Mouse (Mus musculus) lung, embryonic 16.5 days (tissue): ENCODE measurements around the gene Dll4. TPM values are rescaled to one million over a fixed set of nuclear protein-coding genes. Genes with fewer than 3 reads are reported as not detected.

ENCODE experiments used
- ATAC-seq: fragments of 200-750 bp; cut with Nextera tagmentation; 2 replicates; pipeline ENCODE4 v1.8.0; 2017; ENCODE audit warnings: low read depth, mild to moderate bottlenecking, moderate library complexity
- H3K27ac ChIP-seq: fragments of 300-500 bp; sonication (generic); 2 replicates; pipeline ENCODE4 v1.5.1; 2014; ENCODE audit warnings: mild to moderate bottlenecking, control low read depth, low read length
- H3K27me3 ChIP-seq: fragments of 300-500 bp; sonication (generic); 2 replicates; pipeline ENCODE4 v1.6.1; 2014; ENCODE audit warnings: low read depth, low read length, mixed read lengths; ENCODE audit not compliant: control insufficient read depth, insufficient read depth
- H3K36me3 ChIP-seq: fragments of 300-500 bp; sonication (generic); 2 replicates; pipeline ENCODE4 v1.6.1; 2014; ENCODE audit warnings: low read length; ENCODE audit not compliant: control insufficient read depth, insufficient read depth
- H3K4me1 ChIP-seq: fragments of 300-500 bp; sonication (generic); replicated peaks from 2 replicates; pipeline ENCODE4 v1.6.1; 2014; ENCODE audit warnings: low read length, mixed read lengths; ENCODE audit not compliant: control insufficient read depth, insufficient read depth
- H3K4me2 ChIP-seq: fragments of 300-500 bp; sonication (generic); 2 replicates; pipeline ENCODE4 v1.6.1; 2014; ENCODE audit warnings: low read depth, low read length, control low read depth
- H3K4me3 ChIP-seq: fragments of 300-500 bp; sonication (generic); 2 replicates; pipeline ENCODE4 v1.5.1; 2014; ENCODE audit warnings: mild to moderate bottlenecking, low read length, control low read depth
- H3K9ac ChIP-seq: fragments of 300-500 bp; sonication (generic); 2 replicates; pipeline ENCODE4 v1.6.1; 2014; ENCODE audit warnings: low read length, control low read depth
- H3K9me3 ChIP-seq: fragments of 300-500 bp; sonication (generic); 2 replicates; pipeline ENCODE4 v1.6.1; 2016; ENCODE audit warnings: low read length; ENCODE audit not compliant: control insufficient read depth
- WGBS: fragments of 180-500 bp; shearing (Covaris S2); extraction: QIAGEN DNeasy Blood & Tissue Kit; methylation state at CpG from one replicate; pipeline ENCODE4 v1.1.7; 2014; 5-methylcytosine and 5-hydroxymethylcytosine counted together
- polyA plus RNA-seq: library from polyadenylated mRNA; unstranded; fragments of >200 nt; fragmentation: Nextera tagmentation; extraction: Ambion mirVana; gene quantifications from 2 replicates; pipeline ENCODE4 v1.2.1, GENCODE M21; 2015

Gene Dll4
- polyA plus RNA-seq, 1 experiment from 2014 or later: 14.6 TPM

- no peaks in the 10 kb centered on the region; the same call in 1 of the 2 replicates for H3K36me3 ChIP-seq
- H3K4me2 ChIP-seq: peak overlapping the region; percentile 84
- H3K9ac ChIP-seq: peak overlapping the region; percentile 76
- peak; percentile 90 for ATAC-seq
- peak overlapping the region; percentile 84 for H3K27ac ChIP-seq
- H3K4me1 ChIP-seq: peaks cover 19% of the 10 kb centered on the region
- H3K9me3 ChIP-seq: no peaks in the 10 kb centered on the region
- no peaks in the 10 kb centered on the region for H3K27me3 ChIP-seq
- peak overlapping the region; percentile 62 for H3K4me3 ChIP-seq
- 6% methylated on average over 49 of the region's 60 CpGs for WGBS
Observed at GRCm38 (mm10) chr2:119337425-119338265, 12.1 kb downstream of the Dll4 start.

GRCm38 (mm10) chr2:119344537-119345138, 19.1 kb downstream of the Dll4 start:
- Histone ChIP-seq H3K9ac (no peak overlapping the region), H3K4me3 (no peak overlapping the region), H3K27me3 (no peaks in the 10 kb centered on the region), H3K36me3 (no peaks in the 10 kb centered on the region), H3K9me3 (no peaks in the 10 kb centered on the region), H3K27ac (peak overlapping the region; percentile 27; the same call in 1 of the 2 replicates), H3K4me2 (no peak overlapping the region), H3K4me1 (no peaks in the 10 kb centered on the region)
- 29% methylated on average over 6 of the region's 6 CpGs for WGBS
- ATAC-seq: no peak

- H3K27me3 ChIP-seq: peaks cover 7% of the 10 kb centered on the region
- WGBS: 5% methylated on average over 58 of the region's 58 CpGs
- H3K27ac ChIP-seq: no peak within 1 kb of the TSS
- H3K4me1 ChIP-seq: peaks cover 6% of the 10 kb centered on the region; the same call in 1 of the 2 replicates
- no peaks in the 10 kb centered on the region for H3K36me3 ChIP-seq
- peak; percentile 94 for ATAC-seq
- H3K9ac ChIP-seq: peak within 1 kb of the TSS; percentile 68
- H3K4me3 ChIP-seq: peak within 1 kb of the TSS; percentile 61
- H3K4me2 ChIP-seq: peak within 1 kb of the TSS; percentile 75
- no peaks in the 10 kb centered on the region for H3K9me3 ChIP-seq
Observed at GRCm38 (mm10) chr2:119350555-119351486, 25.2 kb downstream of the Dll4 start, which contains the start of gene Chac1. Gene Chac1 (plus strand): TSS chr2:119351229.

DNA sequence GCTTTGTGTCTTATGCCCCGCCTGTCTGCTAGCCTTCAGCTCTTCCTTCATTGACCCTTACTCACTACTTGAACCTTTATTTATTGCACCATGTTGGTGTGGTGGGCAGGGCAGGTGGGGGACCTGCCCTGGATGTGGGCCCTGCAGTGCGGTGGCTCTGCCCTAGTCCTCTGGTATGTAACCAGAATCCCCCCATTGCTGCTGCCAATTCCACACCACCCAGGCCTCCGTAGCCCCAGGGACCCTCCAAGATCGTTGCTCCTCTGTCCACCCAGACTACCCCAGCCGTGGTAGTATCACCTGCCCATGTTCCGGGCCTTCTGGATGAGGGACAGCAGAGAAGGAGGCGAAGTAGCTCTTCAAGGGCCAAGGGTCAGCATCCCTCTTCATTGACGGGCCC, 28.1 kb downstream of the Dll4 start:
- Histone ChIP-seq H3K4me2 (no peak overlapping the region), H3K9me3 (no peaks in the 10 kb centered on the region), H3K36me3 (no peaks in the 10 kb centered on the region), H3K27me3 (peaks cover 7% of the 10 kb centered on the region), H3K4me1 (peaks cover 6% of the 10 kb centered on the region; the same call in 1 of the 2 replicates), H3K4me3 (no peak overlapping the region), H3K9ac (no peak overlapping the region), H3K27ac (no peak overlapping the region)
- no peak for ATAC-seq
- 85% methylated on average over 8 of the region's 8 CpGs for WGBS

DNA sequence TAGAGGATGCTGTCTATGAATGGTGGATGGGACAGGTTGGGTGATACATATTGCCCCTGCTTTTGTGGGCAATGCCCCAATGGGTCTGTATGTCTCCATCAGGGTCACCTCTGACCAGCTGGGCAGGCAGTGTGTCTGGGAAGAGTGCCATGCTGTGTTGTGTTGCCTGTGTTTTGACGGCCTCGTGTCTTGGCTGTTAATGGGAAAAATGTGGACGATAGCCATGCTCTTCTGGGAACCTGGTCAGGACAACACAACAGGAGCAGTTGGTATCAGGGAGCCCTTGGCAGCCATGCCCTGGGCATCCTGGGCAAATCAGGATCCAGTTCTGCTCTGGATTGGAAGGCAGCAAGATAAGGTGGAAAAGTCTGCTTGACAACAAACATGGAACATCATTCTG, 29.5 kb downstream of the Dll4 start:
- ATAC-seq: no peak
- no peak overlapping the region for H3K27ac ChIP-seq

DNA sequence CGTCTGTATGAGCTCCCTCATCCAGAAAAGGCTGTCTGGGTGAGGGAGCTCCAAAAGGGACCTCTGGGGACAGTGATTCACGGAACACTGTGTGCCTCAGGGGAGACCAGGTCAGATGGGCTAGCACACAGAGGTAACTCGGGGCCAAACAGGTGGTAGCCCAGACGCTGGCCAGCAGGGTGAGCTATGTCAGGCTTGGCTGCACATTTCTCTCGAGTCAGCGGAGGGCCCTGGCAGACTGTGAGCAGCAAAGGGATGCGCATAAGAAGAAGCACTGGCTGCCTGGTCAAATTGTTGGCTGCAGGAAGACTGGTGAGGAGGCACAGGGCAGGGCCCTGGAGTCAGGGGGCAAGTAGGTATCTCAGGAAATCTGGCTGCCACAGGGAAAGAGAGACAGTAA, 30.1 kb downstream of the Dll4 start:
- Histone ChIP-seq H3K27ac (no peak overlapping the region), H3K4me1 (peaks cover 4% of the 10 kb centered on the region; the same call in 1 of the 2 replicates), H3K4me3 (no peak overlapping the region), H3K36me3 (no peaks in the 10 kb centered on the region), H3K9ac (no peak overlapping the region), H3K4me2 (no peak overlapping the region), H3K27me3 (peaks cover 7% of the 10 kb centered on the region), H3K9me3 (no peaks in the 10 kb centered on the region)
- ATAC-seq: no peak
- 29% methylated on average over 7 of the region's 7 CpGs for WGBS

More for the DNA sequence above, 29.5 kb downstream of the Dll4 start:
- WGBS: 67% methylated on average over 3 of the region's 3 CpGs
- peaks cover 6% of the 10 kb centered on the region; the same call in 1 of the 2 replicates for H3K4me1 ChIP-seq
- H3K9me3 ChIP-seq: no peaks in the 10 kb centered on the region
- no peak overlapping the region for H3K4me3 ChIP-seq
- H3K36me3 ChIP-seq: no peaks in the 10 kb centered on the region
- H3K27me3 ChIP-seq: peaks cover 7% of the 10 kb centered on the region
- H3K9ac ChIP-seq: no peak overlapping the region
- H3K4me2 ChIP-seq: no peak overlapping the region

DNA sequence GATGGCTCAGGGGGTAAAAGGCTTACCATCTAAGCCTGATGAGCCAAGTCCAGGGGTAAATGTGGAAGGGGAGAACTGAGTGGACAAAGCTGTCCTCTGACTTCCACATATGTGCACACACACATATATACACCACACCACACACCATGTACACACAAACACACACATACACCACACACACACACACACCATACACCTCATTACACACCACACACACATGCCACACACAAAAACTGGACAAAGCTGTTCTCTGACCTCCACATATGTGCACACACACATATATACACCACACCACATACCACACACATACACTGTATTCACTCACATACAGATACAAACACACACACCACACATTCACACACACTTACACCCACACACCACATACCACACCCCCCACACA, 30.7 kb downstream of the Dll4 start:
- Histone ChIP-seq H3K4me1 (peaks cover 3% of the 10 kb centered on the region; the same call in 1 of the 2 replicates), H3K36me3 (no peaks in the 10 kb centered on the region), H3K27me3 (peaks cover 5% of the 10 kb centered on the region), H3K4me2 (no peak overlapping the region), H3K9me3 (peaks cover 1% of the 10 kb centered on the region; the same call in 1 of the 2 replicates), H3K4me3 (no peak overlapping the region), H3K9ac (no peak overlapping the region), H3K27ac (no peak overlapping the region)
- no peak for ATAC-seq

DNA sequence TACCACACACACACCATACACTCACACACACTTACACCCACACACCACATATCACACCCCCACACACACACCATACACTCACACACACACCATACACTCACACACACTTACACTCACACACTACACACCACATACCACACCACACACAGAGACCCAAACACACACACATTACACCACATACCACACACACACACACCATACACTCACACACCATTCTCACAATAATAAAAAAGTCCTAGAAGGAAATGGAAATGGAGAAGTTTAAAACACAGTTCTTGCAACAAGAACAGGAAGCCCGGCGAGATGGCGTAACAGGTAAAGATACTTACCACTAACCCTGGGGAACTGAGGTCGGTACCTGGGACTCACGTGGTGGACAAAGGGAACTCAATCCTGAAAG, 31.2 kb downstream of the Dll4 start:
- 84% methylated on average over 5 of the region's 5 CpGs for WGBS
- no peak overlapping the region for H3K9ac ChIP-seq
- no peak overlapping the region for H3K27ac ChIP-seq
- H3K36me3 ChIP-seq: no peaks in the 10 kb centered on the region
- H3K4me3 ChIP-seq: no peak overlapping the region
- no peaks in the 10 kb centered on the region for H3K4me1 ChIP-seq
- ATAC-seq: no peak
- H3K27me3 ChIP-seq: no peaks in the 10 kb centered on the region; the same call in 1 of the 2 replicates
- H3K9me3 ChIP-seq: peaks cover 6% of the 10 kb centered on the region; the same call in 1 of the 2 replicates
- H3K4me2 ChIP-seq: no peak overlapping the region
